Mouse (Mus musculus) brain, embryonic 18.5 days (tissue): ENCODE measurements around the gene Hspa1a.
A peak's percentile ranks its signal among the peaks of the same experiment; 100 is the strongest.
"Not testable (repeated sequence)": the region's sequence is repeated elsewhere in the genome, so short reads cannot be mapped to it uniquely, and the experiment has no call there.

Experiments
- DNase-seq: peaks from one replicate; pipeline ENCODE4 v3.0.0-alpha.2; 2012; ENCODE audit warnings: low read depth, low spot score

Gene Hspa1a

DNA sequence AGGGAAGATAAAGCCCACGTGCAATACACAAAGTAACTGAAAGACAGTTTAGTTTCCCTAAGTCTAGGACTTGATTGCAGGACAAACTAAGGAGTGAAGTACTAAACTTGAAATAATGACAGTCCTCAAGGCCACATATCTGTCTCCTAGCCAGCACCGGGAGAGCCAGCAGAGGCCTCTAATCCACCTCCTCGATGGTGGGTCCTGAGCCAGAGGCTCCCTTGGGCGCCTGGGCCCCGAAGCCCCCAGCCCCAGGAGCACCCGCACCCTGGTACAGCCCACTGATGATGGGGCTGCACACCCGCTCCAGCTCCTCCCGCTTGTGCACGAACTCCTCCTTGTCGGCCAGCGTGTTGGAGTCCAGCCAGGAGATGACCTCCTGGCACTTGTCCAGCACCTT is 2.1 kb downstream of the Hspa1a start, which contains the start of gene Gm20481:
Gene Gm20481 (plus strand): TSS at position 91 of the 400 bp plus-strand sequence.
- not testable (repeated sequence) for DNase-seq

DNA sequence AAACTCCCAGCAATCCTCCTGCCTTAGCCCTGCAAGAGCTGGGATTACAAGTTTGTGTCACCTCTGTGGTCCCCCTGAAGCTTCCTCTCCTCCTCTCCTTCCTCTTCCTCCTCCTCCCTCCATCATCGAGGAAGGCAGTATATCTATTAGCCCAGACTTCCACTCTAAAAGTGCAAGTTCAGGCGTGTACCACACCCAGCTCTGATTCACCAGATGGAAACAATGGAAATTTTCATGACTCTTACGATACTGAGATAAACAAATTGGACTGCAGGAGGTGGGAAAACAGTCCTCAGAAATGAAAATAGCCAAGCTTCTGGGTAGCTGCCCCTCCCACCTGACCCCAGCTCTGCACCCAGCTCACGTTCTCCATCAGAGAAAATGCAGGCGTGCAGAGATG is 6.3 kb downstream of the Hspa1a start:
- DNase-seq, result no peak

DNA sequence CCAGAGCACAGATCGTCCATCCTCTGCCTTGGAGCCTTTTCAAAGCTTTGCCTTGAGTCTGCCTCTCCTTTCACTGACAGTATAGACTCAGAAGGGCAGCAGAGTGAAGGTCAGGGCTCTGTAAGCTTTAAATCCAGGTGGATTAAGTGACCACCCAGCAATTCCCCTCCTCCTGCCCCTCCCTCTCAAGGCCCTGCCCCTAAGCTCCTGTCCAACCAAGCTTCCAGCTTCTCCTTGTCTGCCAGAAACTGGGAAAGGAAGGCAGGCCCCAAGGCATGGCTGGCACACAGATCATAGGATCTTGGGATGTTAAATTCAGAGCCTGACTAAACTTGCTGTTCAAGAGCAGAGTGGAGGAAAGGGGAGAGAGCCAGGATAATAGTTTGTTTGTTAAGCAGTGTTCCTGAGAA is 7.3 kb downstream of the Hspa1a start:
- DNase-seq, result no peak

DNA sequence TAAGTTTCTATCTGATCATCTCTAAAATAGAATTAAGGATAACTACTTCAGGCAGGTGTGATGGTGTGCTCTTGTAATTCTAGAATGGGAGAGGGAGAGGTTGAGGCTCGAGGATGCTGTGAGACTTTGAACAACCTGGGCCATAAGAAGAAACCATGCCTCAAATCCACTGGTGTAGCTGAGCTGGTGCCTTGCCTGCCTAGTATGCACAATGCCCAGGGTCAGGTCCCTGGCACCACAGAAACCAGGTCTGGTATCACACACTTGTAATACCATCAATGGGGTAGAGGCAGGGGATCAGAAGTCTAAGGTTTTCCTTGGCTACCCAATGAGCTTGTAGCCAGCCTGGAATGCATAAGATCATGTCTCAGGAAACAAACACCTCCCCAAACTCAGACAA is 9.1 kb downstream of the Hspa1a start:
- no peak for DNase-seq

DNA sequence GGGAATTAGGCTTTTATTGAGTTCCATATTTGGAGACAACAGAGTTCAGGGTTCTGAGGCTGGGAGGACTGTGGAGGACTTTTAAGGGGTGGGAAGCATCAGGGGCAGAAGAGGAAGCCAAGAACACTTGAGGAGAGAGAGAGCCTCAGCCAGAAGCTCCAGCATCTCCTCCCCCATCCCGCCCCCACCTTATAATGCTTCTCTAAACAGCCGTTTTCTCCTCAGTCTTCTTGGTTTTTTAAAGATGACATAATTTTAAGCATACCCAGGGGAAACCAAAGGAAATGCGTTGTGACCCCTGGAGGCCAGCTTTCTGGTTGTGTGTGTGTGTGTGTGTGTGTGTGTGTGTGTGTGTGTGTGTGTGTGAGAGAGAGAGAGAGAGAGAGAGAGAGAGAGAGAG is 9.8 kb downstream of the Hspa1a start:
- DNase-seq, result no peak

DNA sequence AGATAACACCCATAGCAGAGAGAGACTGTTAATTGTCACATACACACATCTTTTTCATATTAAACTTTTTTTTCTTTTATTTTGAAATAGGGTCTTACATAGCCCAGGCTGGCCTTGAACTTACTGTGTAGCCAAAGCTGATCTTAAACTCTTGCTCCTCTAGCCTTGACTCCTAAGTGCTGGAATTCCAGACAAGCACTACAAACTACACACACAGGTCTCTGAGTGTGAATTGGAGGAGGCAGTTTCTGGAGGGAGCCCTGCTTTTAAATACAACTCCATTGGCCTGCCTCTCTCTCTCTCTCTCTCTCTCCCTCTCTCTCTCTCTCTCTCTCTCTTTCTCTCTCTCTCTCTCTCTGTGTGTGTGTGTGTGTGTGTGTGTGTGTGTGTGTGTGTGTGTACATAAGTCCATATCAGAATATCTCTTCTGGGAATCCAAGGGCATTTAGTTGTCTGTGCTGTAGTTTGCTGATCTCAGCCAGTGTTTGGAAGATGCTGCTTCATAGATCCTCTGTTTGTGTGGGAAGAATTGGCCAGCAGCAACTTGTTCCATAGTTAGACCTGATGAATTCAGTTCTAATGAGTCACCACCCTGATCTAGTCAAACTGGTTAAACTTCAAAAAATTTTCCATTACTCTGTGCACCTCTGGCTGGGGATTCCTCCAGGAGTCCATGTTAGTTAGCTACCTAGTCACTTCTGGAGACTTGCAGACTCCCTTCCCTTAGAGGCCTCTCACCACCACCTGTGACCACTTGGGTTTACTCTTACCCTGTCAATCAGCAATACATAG is 11.1 kb downstream of the Hspa1a start:
- no peak for DNase-seq

DNA sequence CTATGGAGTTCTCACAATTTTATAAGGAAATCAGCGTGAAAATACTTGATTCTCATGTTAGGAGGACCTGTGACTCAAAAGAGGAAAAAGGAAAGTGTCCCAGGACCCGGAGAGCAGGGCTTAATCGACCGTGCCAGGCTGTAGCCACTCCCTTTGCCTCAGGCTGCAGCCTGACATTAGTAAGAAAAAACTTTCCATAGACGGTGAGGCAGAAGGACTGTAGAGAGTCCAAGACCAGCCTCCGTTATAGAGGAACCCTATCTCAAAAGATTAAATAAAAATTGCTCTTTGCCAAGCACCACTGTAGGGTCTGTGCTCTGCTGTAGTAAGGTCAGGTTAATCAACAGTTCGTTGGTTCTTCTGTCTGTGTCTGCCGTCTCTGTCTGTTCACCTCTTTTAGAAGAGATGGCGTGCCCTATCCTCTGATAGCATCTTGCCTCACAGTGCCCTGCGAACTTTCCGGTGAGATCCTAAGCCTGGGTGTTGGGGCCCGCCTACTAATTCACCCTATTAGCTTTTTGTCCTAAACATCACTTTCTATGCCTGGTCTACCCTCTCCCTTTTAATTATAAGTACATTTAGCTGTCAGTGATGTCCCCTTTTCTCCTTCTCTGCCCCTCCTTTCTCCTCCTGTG is 12.0 kb downstream of the Hspa1a start:
- no peak for DNase-seq

DNA sequence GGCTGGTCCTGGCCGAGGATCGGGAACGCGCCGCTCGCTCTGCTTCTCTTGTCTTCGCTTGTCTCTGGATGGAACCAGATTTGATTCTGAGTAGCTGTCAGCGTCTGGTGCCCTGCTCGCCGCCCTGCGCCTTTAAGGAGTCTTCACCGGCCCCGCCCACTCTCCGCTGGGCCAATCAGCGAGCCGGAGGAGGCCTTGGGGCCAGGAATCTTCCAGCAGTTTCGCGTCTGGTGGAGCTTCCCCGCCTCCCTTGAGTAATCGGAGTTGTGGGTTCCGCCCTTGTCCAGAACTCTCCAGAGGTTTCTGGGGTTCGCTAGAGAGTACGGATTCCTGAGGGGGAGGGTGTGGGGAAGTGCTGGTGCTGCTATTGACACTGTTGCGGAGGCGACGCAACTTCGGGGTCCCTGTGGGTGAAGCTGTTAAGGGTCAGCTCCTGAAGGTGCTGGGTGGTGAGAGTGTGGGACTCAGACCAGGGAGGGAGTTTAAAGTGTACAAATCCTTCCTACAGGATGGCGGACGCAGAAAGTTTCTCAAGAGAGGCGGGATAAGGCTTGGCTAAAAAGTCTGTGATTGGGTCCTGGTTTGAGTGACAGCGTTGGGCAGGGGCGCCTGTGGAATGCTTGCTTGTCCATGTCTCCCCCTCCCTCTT is 12.7 kb downstream of the Hspa1a start, which contains the start of gene Hspa1b:
Gene Hspa1b (minus strand): TSS at position 109 of the 649 bp plus-strand sequence.
- not testable (repeated sequence) for DNase-seq

DNA sequence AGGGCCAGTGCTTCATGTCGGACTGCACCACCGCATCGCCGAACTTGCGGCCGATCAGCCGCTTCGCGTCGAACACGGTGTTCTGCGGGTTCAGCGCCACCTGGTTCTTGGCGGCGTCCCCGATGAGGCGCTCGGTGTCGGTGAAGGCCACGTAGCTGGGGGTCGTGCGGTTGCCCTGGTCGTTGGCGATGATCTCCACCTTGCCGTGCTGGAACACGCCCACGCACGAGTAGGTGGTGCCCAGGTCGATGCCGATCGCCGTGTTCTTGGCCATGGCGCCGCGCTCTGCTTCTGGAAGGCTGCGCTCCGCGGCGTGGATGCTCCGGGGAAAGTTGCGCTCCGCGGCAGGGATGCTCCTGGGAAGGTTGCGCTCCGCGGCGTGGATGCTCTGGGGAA is 13.2 kb downstream of the Hspa1a start:
- DNase-seq, result not testable (repeated sequence)

DNA sequence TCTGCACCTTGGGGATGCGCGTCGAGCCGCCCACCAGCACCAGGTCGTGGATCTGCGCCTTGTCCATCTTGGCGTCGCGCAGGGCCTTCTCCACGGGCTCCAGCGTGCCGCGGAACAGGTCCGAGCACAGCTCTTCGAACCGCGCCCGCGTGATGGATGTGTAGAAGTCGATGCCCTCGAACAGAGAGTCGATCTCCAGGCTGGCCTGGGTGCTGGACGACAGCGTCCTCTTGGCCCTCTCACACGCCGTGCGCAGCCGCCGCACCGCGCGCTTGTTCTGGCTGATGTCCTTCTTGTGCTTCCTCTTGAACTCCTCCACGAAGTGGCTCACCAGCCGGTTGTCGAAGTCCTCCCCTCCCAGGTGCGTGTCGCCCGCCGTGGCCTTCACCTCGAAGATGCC is 14.0 kb downstream of the Hspa1a start:
- not testable (repeated sequence) for DNase-seq

DNA sequence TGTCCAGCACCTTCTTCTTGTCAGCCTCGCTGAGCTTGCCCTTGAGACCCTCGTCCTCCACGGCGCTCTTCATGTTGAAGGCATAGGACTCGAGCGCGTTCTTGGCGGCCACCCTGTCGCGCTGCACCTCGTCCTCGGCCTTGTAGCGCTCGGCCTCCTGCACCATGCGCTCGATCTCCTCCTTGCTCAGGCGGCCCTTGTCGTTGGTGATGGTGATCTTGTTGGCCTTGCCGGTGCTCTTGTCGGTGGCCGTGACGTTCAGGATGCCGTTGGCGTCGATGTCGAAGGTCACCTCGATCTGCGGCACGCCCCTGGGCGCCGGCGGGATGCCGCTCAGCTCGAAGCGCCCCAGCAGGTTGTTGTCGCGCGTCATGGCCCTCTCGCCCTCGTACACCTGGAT is 14.7 kb downstream of the Hspa1a start:
- not testable (repeated sequence) for DNase-seq

DNA sequence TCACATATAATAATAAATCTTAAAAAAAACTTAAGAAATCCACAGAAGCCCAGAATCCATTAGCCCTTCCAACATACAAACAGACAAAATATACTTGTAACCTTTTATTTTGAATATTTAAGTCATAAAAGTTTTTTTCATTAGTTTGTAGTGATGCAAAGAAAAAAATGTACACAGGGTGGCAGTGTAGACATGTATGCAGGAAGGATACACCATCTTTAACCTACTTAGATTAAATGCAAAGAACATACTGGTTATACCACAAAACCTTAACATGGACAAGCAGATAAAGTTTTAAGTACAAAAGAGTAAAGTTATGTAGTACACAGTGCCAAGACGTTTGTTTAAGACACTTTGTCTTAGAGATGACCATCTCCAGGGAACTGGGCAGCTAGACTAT is 15.6 kb downstream of the Hspa1a start:
- no peak for DNase-seq

DNA sequence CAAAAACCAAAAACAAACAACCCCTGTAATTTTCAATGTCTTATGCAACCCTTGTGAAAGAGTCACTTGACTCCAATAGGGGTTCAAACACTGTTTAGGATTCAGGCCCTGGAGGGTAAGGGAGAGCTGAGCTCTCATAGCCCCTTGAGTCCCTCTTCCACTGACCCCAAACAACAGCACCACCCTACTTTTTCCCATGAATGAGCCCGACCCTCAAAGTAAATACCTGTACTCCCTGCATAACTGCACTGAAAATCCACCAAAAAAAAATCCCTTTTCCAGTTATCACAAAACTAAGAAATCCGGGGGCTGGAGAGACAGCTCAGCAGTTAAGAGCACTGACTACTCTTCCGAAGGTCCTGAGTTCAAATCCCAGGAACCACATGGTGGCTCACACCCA is 16.1 kb downstream of the Hspa1a start:
- DNase-seq, result no peak

DNA sequence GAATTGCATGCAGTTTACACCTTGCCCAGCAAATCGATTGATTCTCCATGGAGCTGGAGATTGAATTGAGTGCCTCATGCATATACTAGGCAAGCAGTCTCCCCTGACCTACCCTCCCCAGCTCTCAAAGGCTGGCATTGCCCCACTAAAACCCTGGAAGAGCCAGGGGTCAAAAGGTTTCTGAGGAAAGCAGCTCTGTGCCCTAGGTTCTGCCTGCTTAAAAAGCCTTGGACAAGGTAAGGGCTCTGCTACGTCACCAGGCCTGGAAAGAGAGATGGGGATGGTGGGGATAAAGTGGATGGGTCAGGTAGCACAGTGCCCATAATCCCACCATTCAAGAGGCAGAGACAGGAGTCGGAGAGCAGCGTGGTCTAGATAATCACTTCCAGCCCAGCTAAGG is 17.1 kb downstream of the Hspa1a start:
- no peak for DNase-seq

DNA sequence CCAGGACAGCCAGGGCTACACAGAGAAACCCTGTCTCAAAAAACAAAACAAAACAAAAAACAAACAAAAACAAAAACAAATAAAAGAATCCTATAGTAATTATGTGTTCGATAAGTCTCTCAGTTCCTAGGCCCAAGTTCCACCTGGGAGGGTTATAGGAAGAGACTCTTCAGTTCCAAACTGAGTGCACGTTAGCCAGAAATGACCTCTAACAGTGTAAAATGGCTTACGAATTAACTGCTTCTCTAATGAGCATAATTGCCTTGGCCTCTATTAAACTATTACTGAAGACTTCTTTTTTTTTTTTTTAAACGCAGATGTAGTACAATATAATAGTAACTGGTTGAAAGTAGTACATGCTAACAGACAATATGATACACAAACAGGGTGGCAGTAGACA is 18.1 kb downstream of the Hspa1a start:
- no peak for DNase-seq

DNA sequence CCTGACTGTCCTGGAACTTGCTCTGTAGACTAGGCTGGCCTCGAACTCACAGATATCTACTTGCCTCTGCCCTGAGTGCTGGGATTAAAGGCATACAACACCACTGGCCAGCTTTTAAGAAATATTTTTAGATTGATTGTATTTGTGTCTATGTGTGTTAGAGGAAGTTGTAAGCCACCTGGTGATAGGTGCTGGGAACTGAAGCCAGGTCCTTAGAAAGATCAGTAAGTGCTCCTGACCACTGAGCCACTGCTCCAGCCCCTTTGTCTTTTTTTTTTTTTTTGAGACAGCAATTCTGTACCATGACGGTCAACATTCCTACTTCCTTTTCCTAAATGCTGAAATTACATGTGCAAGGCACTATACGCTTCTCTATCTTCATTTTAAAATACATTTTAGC is 18.7 kb downstream of the Hspa1a start:
- DNase-seq, result no peak

DNA sequence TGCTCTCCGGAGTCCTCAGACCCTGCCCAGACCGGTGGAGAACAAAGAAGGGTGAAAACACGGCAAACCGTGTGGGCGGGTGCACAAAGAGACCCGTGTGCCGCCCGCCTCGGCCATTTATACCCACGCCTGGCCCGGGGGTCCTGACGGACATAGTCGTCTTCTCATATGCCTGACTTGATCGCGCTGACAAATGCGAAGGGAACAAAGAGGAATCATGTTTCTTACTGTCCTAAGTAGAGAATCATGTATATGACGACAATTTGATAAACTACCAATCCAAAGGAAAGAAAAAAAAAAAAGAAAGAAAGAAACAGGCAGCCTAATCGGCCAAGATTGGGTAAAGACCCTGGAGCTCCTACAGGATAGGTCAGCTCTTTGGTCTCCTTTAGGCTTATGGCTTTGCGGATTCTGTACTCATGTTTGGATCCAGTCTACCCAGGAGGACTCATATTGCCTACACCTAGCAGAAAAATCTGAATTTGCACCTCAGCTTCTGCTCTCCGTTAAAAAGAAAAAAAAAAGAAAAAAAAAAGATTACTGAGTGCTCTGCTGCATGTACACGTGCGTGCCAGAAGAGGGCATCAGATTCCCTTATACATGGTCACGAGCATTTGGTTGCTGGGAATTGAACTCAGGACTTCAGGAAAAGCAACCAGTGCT is 19.4 kb downstream of the Hspa1a start:
- peak; percentile 61 for DNase-seq

DNA sequence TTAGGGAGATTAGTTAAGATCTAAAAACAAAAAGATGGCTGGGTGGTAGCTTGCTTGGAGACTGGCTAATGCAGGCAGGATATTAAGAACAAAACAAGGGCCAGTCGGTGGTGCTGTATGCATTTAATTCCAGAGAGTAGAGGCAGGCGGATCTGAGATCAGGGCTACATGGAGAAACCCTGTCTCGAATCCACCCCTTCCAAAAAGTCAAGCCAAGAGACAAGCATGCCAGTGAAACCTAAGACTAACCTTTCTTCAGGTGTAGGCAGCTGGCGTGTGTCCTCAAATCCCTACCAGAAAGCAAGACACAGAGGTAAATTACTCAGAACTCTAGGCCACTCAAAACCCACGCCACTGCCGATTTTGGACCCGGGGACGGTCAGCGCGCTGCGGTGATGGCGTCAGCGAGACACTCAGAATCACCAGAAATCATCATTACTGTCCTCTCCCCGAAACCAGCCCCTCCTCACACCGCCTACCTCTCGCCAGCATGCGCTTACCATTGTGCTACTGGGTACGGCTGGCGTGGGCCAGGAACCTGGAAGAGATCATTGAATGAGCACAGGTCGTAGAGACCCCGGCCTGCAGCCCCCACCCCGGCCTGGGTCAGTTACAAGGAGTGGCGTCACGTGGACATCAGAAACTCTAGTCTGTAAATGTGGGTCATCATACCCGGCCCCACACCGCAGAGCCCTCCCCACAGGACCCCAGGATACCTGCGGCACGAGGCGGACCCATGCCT is 20.1 kb downstream of the Hspa1a start:
- no peak for DNase-seq

DNA sequence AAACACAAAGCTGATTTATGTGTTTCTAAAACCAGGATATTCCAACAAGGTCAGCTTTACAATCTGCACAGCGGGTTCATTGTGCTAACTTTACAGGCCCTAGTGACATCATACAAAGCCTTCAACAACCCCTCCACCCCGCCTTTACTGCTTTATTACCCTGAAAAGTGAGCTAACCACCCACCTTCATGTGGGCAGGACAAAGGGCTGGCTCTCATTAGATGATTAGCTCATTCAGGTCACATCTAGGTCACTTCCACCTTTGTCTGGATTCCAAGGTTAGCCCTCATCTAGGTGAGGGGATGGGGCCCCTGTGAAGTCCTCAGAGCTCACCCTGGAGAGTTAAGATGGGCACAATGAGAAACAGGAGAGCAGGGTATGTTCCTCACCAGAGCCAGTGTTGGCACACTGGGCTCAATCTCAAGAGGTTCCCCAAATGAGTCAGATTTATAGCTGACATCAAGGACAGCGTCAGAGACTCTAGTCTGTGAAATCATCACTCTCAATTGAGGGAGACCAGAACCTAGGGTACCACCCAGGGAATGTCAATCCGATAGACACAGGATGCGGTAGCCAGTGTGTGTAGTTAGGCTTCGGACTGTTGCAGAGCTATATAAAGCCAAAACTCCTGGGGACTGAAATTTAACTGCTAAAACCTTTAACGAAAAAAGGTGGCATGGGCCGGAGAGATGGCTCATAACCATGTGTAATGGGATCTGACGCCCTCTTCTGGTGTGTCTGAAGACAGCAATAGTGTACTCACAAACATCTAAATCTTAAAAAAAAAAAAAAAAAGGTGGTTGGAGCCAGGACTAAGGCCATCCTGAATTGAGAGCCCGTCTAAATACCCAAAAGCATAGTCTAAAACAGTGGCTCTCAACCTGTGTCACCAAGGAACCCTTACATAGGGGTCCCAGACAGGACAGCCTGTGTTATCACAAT is 21.2 kb downstream of the Hspa1a start:
- no peak for DNase-seq

DNA sequence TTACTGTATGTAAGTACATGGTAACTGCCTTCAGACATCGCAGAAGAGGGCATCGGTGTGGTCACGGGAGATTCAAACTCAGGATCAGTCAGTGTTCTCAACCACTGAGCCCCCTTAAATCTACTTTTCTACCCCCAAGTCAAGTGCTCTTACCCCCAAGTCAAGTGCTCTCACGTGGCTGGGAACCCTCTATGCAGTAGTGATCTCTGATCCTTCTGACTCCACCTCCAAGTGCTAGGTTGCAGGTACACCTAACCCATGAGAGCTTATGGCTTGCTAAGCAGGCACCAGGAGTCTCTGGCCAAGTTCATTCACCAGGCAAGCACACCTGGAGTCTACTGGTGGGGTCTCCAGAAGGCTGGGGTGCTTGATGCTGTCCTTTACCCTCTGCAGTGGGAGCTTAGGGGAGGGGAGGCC is 22.4 kb downstream of the Hspa1a start:
- DNase-seq, result no peak
